Mouse (Mus musculus): Measurements from ENCODE around the gene Ntrk3.
A peak's percentile ranks its signal among the peaks of the same experiment; 100 is the strongest.

Ntrk3 gene

GRCm38 (mm10) chr7:78520243-78520927 is 217.4 kb downstream of the Ntrk3 start:
- no peak for DNase-seq (ENCODE audit: low read depth, low spot score)

GRCm38 (mm10) chr7:78519689-78520088 is 218.1 kb downstream of the Ntrk3 start:
- no peak for DNase-seq (ENCODE audit: low read depth, low spot score)

- DNase-seq (ENCODE audit: low read depth, low spot score): no peak
Measured at GRCm38 (mm10) chr7:78518760-78519363, 218.9 kb downstream of the Ntrk3 start.

GRCm38 (mm10) chr7:78515042-78515609 is 222.7 kb downstream of the Ntrk3 start:
- DNase-seq (ENCODE audit: low read depth, low spot score): peak; percentile 48

- no peak for DNase-seq (ENCODE audit: low read depth, low spot score)
Measured at GRCm38 (mm10) chr7:78507032-78507611, 230.7 kb downstream of the Ntrk3 start.

- no peak for DNase-seq (ENCODE audit: low read depth, low spot score)
Measured at GRCm38 (mm10) chr7:78500863-78501262, 236.9 kb downstream of the Ntrk3 start.

- no peak for DNase-seq (ENCODE audit: low read depth, low spot score)
Measured at GRCm38 (mm10) chr7:78499970-78500369, 237.8 kb downstream of the Ntrk3 start.

- no peak for DNase-seq (ENCODE audit: low read depth, low spot score)
Measured at GRCm38 (mm10) chr7:78498356-78498755, 239.5 kb downstream of the Ntrk3 start.

- DNase-seq (ENCODE audit: low read depth, low spot score): peak; percentile 54
Measured at GRCm38 (mm10) chr7:78497819-78498218, 240.0 kb downstream of the Ntrk3 start.

GRCm38 (mm10) chr7:78493591-78493990 is 244.2 kb downstream of the Ntrk3 start:
- DNase-seq (ENCODE audit: low read depth, low spot score): no peak

- peak; percentile 13 for DNase-seq (ENCODE audit: low read depth, low spot score)
Measured at GRCm38 (mm10) chr7:78491176-78491575, 246.6 kb downstream of the Ntrk3 start.

GRCm38 (mm10) chr7:78484290-78484689 is 253.5 kb downstream of the Ntrk3 start:
- DNase-seq (ENCODE audit: low read depth, low spot score): no peak

GRCm38 (mm10) chr7:78483729-78484128 is 254.1 kb downstream of the Ntrk3 start:
- no peak for DNase-seq (ENCODE audit: low read depth, low spot score)

- DNase-seq (ENCODE audit: low read depth, low spot score): no peak
Measured at GRCm38 (mm10) chr7:78483061-78483460, 254.8 kb downstream of the Ntrk3 start.

- no peak for DNase-seq (ENCODE audit: low read depth, low spot score)
Measured at GRCm38 (mm10) chr7:78478881-78479280, 258.9 kb downstream of the Ntrk3 start.

GRCm38 (mm10) chr7:78471755-78472154 is 266.1 kb downstream of the Ntrk3 start:
- DNase-seq (ENCODE audit: low read depth, low spot score): peak; percentile 29

- no peak for DNase-seq (ENCODE audit: low read depth, low spot score)
Measured at GRCm38 (mm10) chr7:78471270-78471669, 266.5 kb downstream of the Ntrk3 start.

GRCm38 (mm10) chr7:78462605-78463004 is 275.2 kb downstream of the Ntrk3 start:
- DNase-seq (ENCODE audit: low read depth, low spot score): no peak

GRCm38 (mm10) chr7:78459021-78459420 is 278.8 kb downstream of the Ntrk3 start:
- DNase-seq (ENCODE audit: low read depth, low spot score): no peak

GRCm38 (mm10) chr7:78451666-78452065 is 286.1 kb downstream of the Ntrk3 start:
- no peak for DNase-seq (ENCODE audit: low read depth, low spot score)

- no peak for DNase-seq (ENCODE audit: low read depth, low spot score)
Measured at GRCm38 (mm10) chr7:78449909-78450592, 287.8 kb downstream of the Ntrk3 start.

- no peak for DNase-seq (ENCODE audit: low read depth, low spot score)
Measured at GRCm38 (mm10) chr7:78448841-78449240, 289.0 kb downstream of the Ntrk3 start.

Data from mesoderm, embryonic 11.5 days (tissue).